Comparison of ENCODE assay signal across 39 mouse cellular contexts in genomic region chr2:158270017-158270416, GRCm38 (mm10). TPM values are rescaled to one million over a fixed set of nuclear protein-coding genes. Genes with fewer than 3 reads are reported as not detected.
"Had no signal": no experiment of that assay in that cellular context is flagged by ENCODE, and none has a peak within 500 bp of the region (broad histone marks: within the 10 kb centered on the region; RNA-seq: fewer than 3 reads in every experiment).

No protein-coding gene starts in this region.

- H3K27me3 ChIP-seq: heart, embryonic 12.5 days; hindbrain, embryonic 12.5 days; intestine, embryonic 15.5 days; limb, embryonic 13.5 days; limb, embryonic 15.5 days had no signal

- ATAC-seq: hindbrain, embryonic 16.5 days; inflammation-experienced regulatory T-cells, adult 6 months; intestine, embryonic 15.5 days; intestine, postnatal 0 days; liver, embryonic 12.5 days had no signal

- DNase-seq: gastrocnemius, adult 2 months; gastrocnemius, postnatal 10 days; gastrocnemius, postnatal 25 days; heart, postnatal 10 days; heart, postnatal 4 days; kidney, adult 18-20 months; kidney, adult 8-10 months; kidney, postnatal 10 days; kidney, postnatal 25 days; kidney, postnatal 4 days; left cerebral cortex, postnatal 4 days had no signal

- H3K9me3 ChIP-seq: heart, embryonic 10.5 days; heart, embryonic 12.5 days; hindbrain, embryonic 10.5 days; hindbrain, embryonic 12.5 days; intestine, embryonic 15.5 days; limb, embryonic 13.5 days; limb, embryonic 15.5 days; liver, embryonic 12.5 days had no signal

- H3K4me2 ChIP-seq: heart, embryonic 12.5 days; hindbrain, embryonic 12.5 days; hindbrain, embryonic 14.5 days; intestine, embryonic 15.5 days; limb, embryonic 13.5 days; limb, embryonic 15.5 days; liver, embryonic 12.5 days had no signal

- H3K4me1 ChIP-seq: intestine, embryonic 15.5 days; liver, embryonic 12.5 days had no signal

- H3K27ac ChIP-seq: gastrocnemius, adult 2 months; heart, embryonic 10.5 days; hindbrain, embryonic 10.5 days; hindbrain, embryonic 12.5 days; hindbrain, embryonic 14.5 days; intestine, embryonic 15.5 days; layer of hippocampus, adult 2 months; left cerebral cortex, adult 2 months; limb, embryonic 13.5 days; limb, embryonic 15.5 days; liver, embryonic 12.5 days had no signal

- H3K9ac ChIP-seq: heart, embryonic 12.5 days; hindbrain, embryonic 12.5 days; hindbrain, embryonic 14.5 days; intestine, embryonic 15.5 days; limb, embryonic 13.5 days; limb, embryonic 15.5 days; liver, embryonic 12.5 days had no signal

- H3K36me3 ChIP-seq: heart, embryonic 10.5 days; heart, embryonic 12.5 days; hindbrain, embryonic 10.5 days; hindbrain, embryonic 12.5 days; intestine, embryonic 15.5 days; limb, embryonic 13.5 days; limb, embryonic 15.5 days; liver, embryonic 12.5 days had no signal

- H3K4me3 ChIP-seq: gastrocnemius, adult 2 months; heart, embryonic 10.5 days; heart, embryonic 12.5 days; hindbrain, embryonic 10.5 days; hindbrain, embryonic 12.5 days; intestine, embryonic 15.5 days; layer of hippocampus, adult 2 months; left cerebral cortex, adult 2 months; limb, embryonic 13.5 days; limb, embryonic 15.5 days; liver, embryonic 12.5 days had no signal

RNA-seq across cellular contexts. Expression of gene Bpi, which starts 12.1 kb away (rescaled TPM):
- total RNA-seq: gastrocnemius, adult 2 months; gastrocnemius, postnatal 10 days; gastrocnemius, postnatal 25 days; gastrocnemius, postnatal 4 days; granulocyte monocyte progenitor cell, adult 5-6 weeks; heart, adult 8-10 months; heart, postnatal 10 days; heart, postnatal 25 days; heart, postnatal 4 days; layer of hippocampus, adult 2 months; layer of hippocampus, postnatal 10 days; layer of hippocampus, postnatal 25 days; left cerebral cortex, adult 2 months; left cerebral cortex, postnatal 10 days; left cerebral cortex, postnatal 25 days; left cerebral cortex, postnatal 4 days; liver, adult 2 months had no signal
- polyA plus RNA-seq: frontal cortex, adult 2 months; heart, embryonic 10.5 days; heart, embryonic 12.5 days; heart, embryonic 14.5 days; heart, embryonic 16.5 days; hindbrain, embryonic 10.5 days; hindbrain, embryonic 12.5 days; hindbrain, embryonic 14.5 days; hindbrain, embryonic 16.5 days; inflammation-experienced regulatory T-cells, adult 6 months; intestine, embryonic 15.5 days; intestine, postnatal 0 days; kidney, embryonic 16.5 days; limb, embryonic 11.5 days; limb, embryonic 13.5 days; limb, embryonic 15.5 days; liver, adult 2 months; liver, embryonic 12.5 days had no signal

RNA-seq across cellular contexts. Expression of gene D630003M21Rik, which starts 41.0 kb away (rescaled TPM):
- total RNA-seq: granulocyte monocyte progenitor cell, adult 5-6 weeks had no signal
- polyA plus RNA-seq: inflammation-experienced regulatory T-cells, adult 6 months had no signal
